ENCODE assay signal across 13 mouse cellular contexts in genomic region chr19:46459256-46459655, GRCm38 (mm10). TPM values are rescaled to one million over a fixed set of nuclear protein-coding genes. Genes with fewer than 3 reads are reported as not detected.
DNase-seq lines count a peak whose midpoint lies in the region; ATAC-seq and TF ChIP-seq lines count a peak whose summit lies in the region.
"Had no signal": no experiment of that assay in that cellular context is flagged by ENCODE, and none has a peak within 500 bp of the region (broad histone marks: within the 10 kb centered on the region; RNA-seq: fewer than 3 reads in every experiment).

No protein-coding gene starts in this region.

- 46% methylated on average over 10 of the region's 10 CpGs for WGBS in heart, embryonic 11.5 days (ENCODE audit: insufficient replicate concordance)
- whole genome bisulfite sequencing in kidney, postnatal 0 days: 41% methylated on average over 10 of the region's 10 CpGs
- WGBS in liver, embryonic 15.5 days (ENCODE audit: insufficient replicate concordance): 47% methylated on average over 10 of the region's 10 CpGs

- peaks cover 11% of the 10 kb centered on the region; the same call in 1 of the 2 replicates for H3K36me3 ChIP-seq in heart, embryonic 11.5 days (ENCODE audit: control insufficient read depth, insufficient read depth, low read length)
- H3K36me3 ChIP-seq in kidney, postnatal 0 days (ENCODE audit: insufficient read depth, low read length): peaks cover 7% of the 10 kb centered on the region; the same call in 1 of the 2 replicates
- H3K36me3 ChIP-seq in liver, embryonic 15.5 days (replicated peaks): peaks cover 8% of the 10 kb centered on the region; the same call in 1 of the 2 replicates

- DNase-seq in heart, adult 18-20 months: no peak
- DNase-seq in kidney, postnatal 0 days (ENCODE audit: low spot score): no peak
- DNase-seq in kidney, postnatal 4 days: no peak
- DNase-seq in adrenal gland, postnatal 10 days: peak; percentile 66
- no peak for DNase-seq in layer of hippocampus, postnatal 25 days (ENCODE audit: extremely low spot score in 1 of 2, low spot score in 1 of 2)
- DNase-seq in gastrocnemius, postnatal 25 days: no peak
- DNase-seq: cerebellum, postnatal 14 days; thymus, postnatal 14 days had no signal

- ATAC-seq in heart, embryonic 11.5 days (replicated peaks; ENCODE audit: insufficient number of reproducible peaks, low FRiP score, low TSS enrichment): no peak
- ATAC-seq in kidney, postnatal 0 days (replicated peaks; ENCODE audit: low FRiP score, low read depth): no peak
- no peak for ATAC-seq in liver, embryonic 15.5 days (ENCODE audit: insufficient read depth)

- no peak for TF ChIP-seq CTCF in kidney, postnatal 0 days (IDR thresholded peaks at IDR 0.05; ENCODE audit: low read depth)

- no peak overlapping the region for H3K4me3 ChIP-seq in heart, embryonic 11.5 days (ENCODE audit: low read depth, low read length)
- no peak overlapping the region for H3K4me3 ChIP-seq in kidney, postnatal 0 days (replicated peaks; ENCODE audit: low read depth, low read length)
- no peak overlapping the region for H3K4me3 ChIP-seq in liver, embryonic 15.5 days (replicated peaks)
- H3K4me3 ChIP-seq: limb, embryonic 13.5 days; neural tube, embryonic 12.5 days had no signal

- H3K27ac ChIP-seq in heart, embryonic 11.5 days (ENCODE audit: low read depth, low read length): peak overlapping the region; percentile 70
- H3K27ac ChIP-seq in kidney, postnatal 0 days: peak overlapping the region; percentile 58
- peak overlapping the region; percentile 63; the same call in 1 of the 2 replicates for H3K27ac ChIP-seq in liver, embryonic 15.5 days (replicated peaks)
- H3K27ac ChIP-seq: limb, embryonic 13.5 days; neural tube, embryonic 12.5 days had no signal

- peaks cover 62% of the 10 kb centered on the region for H3K4me1 ChIP-seq in heart, embryonic 11.5 days (ENCODE audit: control insufficient read depth, insufficient read depth, low read length)
- H3K4me1 ChIP-seq in kidney, postnatal 0 days (replicated peaks; ENCODE audit: insufficient read depth, low read length): peaks cover 53% of the 10 kb centered on the region
- H3K4me1 ChIP-seq in liver, embryonic 15.5 days (replicated peaks): peaks cover 62% of the 10 kb centered on the region
- H3K4me1 ChIP-seq: neural tube, embryonic 12.5 days had no signal

- H3K9me3 ChIP-seq in heart, embryonic 11.5 days (replicated peaks; ENCODE audit: control insufficient read depth, low read length): no peaks in the 10 kb centered on the region
- no peaks in the 10 kb centered on the region for H3K9me3 ChIP-seq in kidney, postnatal 0 days (replicated peaks; ENCODE audit: low read length)
- no peaks in the 10 kb centered on the region for H3K9me3 ChIP-seq in liver, embryonic 15.5 days (replicated peaks)
- H3K9me3 ChIP-seq: limb, embryonic 13.5 days; neural tube, embryonic 12.5 days had no signal

- no peaks in the 10 kb centered on the region for H3K27me3 ChIP-seq in heart, embryonic 11.5 days (ENCODE audit: control insufficient read depth, insufficient read depth, low read length)
- H3K27me3 ChIP-seq in kidney, postnatal 0 days (ENCODE audit: insufficient read depth, low read length): no peaks in the 10 kb centered on the region
- no peaks in the 10 kb centered on the region for H3K27me3 ChIP-seq in liver, embryonic 15.5 days
- H3K27me3 ChIP-seq: CH12.LX; limb, embryonic 13.5 days; neural tube, embryonic 12.5 days had no signal

- H3K4me2 ChIP-seq in heart, embryonic 11.5 days: peak overlapping the region; percentile 19; the same call in 1 of the 2 replicates
- no peak overlapping the region for H3K4me2 ChIP-seq in kidney, postnatal 0 days (ENCODE audit: low read length)
- H3K4me2 ChIP-seq in liver, embryonic 15.5 days: no peak overlapping the region
- H3K4me2 ChIP-seq: limb, embryonic 13.5 days; neural tube, embryonic 12.5 days had no signal

- H3K9ac ChIP-seq in heart, embryonic 11.5 days (ENCODE audit: low read depth, low read length): peak overlapping the region; percentile 46; the same call in 1 of the 2 replicates
- no peak overlapping the region for H3K9ac ChIP-seq in kidney, postnatal 0 days (ENCODE audit: low read depth, low read length)
- H3K9ac ChIP-seq in liver, embryonic 15.5 days: no peak overlapping the region
- H3K9ac ChIP-seq: limb, embryonic 13.5 days; neural tube, embryonic 12.5 days had no signal

RNA-seq across cellular contexts. Expression of gene Trim8, which starts 42.2 kb away (rescaled TPM):
- polyA plus RNA-seq in heart, embryonic 11.5 days (2014; fragmentation: Nextera tagmentation; extraction: Ambion mirVana): 18.0 and 18.6 TPM in 2 replicates
- 10 to 100 TPM; 33.9 to 38.8 TPM for total RNA-seq in heart, adult 18-20 months (2021)
- 27.8 and 30.5 TPM in 2 replicates for polyA plus RNA-seq in kidney, postnatal 0 days (2015; fragmentation: Nextera tagmentation; extraction: Ambion mirVana)
- total RNA-seq in adrenal gland, postnatal 10 days (2021): 10 to 100 TPM; 37.9 to 41.6 TPM
- polyA plus RNA-seq in liver, embryonic 15.5 days (2015; fragmentation: Nextera tagmentation; extraction: Ambion mirVana): 8.8 and 10.9 TPM in 2 replicates
- total RNA-seq in layer of hippocampus, postnatal 25 days (2021): 100 to 1,000 TPM; 105 to 109 TPM
- total RNA-seq in gastrocnemius, postnatal 25 days (2021): 10 to 100 TPM; 19.1 to 20.6 TPM
